ENCODE assay signal across 1 mouse cellular context in the genomic region with DNA sequence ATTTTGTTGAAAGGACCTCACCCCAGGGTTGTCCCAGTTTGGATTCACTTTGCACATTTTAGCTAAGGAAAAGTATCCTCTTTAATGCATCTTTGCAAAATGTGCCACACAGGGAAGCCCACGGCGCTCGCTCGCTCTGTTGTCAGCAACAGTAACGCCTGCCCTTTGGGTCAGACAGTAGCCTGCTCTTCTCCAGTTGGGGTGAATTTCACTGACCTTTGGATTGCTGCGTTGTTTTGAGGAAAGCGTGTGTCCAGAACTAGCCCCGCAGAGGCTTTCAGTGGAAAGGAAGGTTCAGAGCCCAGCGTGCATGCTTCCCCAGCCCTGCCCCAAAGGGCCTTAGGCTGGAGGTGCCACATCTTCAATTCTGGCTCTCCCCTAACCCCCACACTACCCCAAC.
TF ChIP-seq lines count a peak whose summit lies in the region.

No protein-coding gene starts in this region.

TF ChIP-seq in myocyte, 11 proteins besides CTCF, POLR2A, EP300 and RAD21:
- TF ChIP-seq MYOD1 (IDR thresholded peaks at IDR 0.05; ENCODE audit: control insufficient read depth in 1 of 3, insufficient read length in 2 of 3, low read depth in 2 of 3): no peak
